Mouse (Mus musculus) left cerebral cortex, postnatal 25 days (tissue): Measurements from ENCODE around the gene Cox19. TPM values are rescaled to one million over a fixed set of nuclear protein-coding genes. Genes with fewer than 3 reads are reported as not detected.
"Not testable (repeated sequence)": the region's sequence is repeated elsewhere in the genome, so short reads cannot be mapped to it uniquely, and the experiment has no call there.

Source experiments
- DNase-seq, 2 experiments: peaks; one replicate each; pipeline ENCODE4 v3.0.0; 2022; ENCODE audit warnings: low spot score in 2 of 2, mixed read lengths in 1 of 2
- intact Hi-C: fragments of 180-260 bp; cut with DNase I; formaldehyde crosslinking; loops from one replicate; pipeline ENCODE4 v1.15.1; 2025
- total RNA-seq, 2 experiments: library from RNA; stranded (reverse); gene quantifications; 2 replicates each; pipeline ENCODE4 v1.2.3; 2021

Gene Cox19
- total RNA-seq, 2 experiments from 2014 or later, result 65.6 to 70.7 TPM

GRCm38 (mm10) chr5:139337826-139338370 is 13.3 kb downstream of the Cox19 start:
- intact Hi-C loops, result no loop called here
- DNase-seq, result no peak

GRCm38 (mm10) chr5:139335634-139336033 is 15.6 kb downstream of the Cox19 start:
- no peak for DNase-seq
- intact Hi-C loops, result no loop called here

GRCm38 (mm10) chr5:139334394-139334793 is 16.8 kb downstream of the Cox19 start:
- DNase-seq, intact Hi-C loops: not testable (repeated sequence)

GRCm38 (mm10) chr5:139333301-139334013 is 17.8 kb downstream of the Cox19 start:
- no peak for DNase-seq
- intact Hi-C loops, result no loop called here

- no peak for DNase-seq
- intact Hi-C loops, result no loop called here
These were observed 18.5 kb downstream of the Cox19 start for GRCm38 (mm10) chr5:139332590-139333272.

GRCm38 (mm10) chr5:139331742-139332141 is 19.5 kb downstream of the Cox19 start:
- intact Hi-C loops, result loop anchor here (2.0 kb wide), 1 partner anchor 23 kb away; no protein-coding TSS in a partner anchor
- peak; percentile 75 to 77 for DNase-seq

- intact Hi-C loops, result loop anchor here (2.0 kb wide), 1 partner anchor 24 kb away; no protein-coding TSS in a partner anchor
- DNase-seq, result peak in 1 of 2 experiments; percentile 47
These were observed 20.5 kb downstream of the Cox19 start for GRCm38 (mm10) chr5:139330766-139331165.

- intact Hi-C loops, result no loop called here
- no peak for DNase-seq
These were observed 23.6 kb downstream of the Cox19 start for GRCm38 (mm10) chr5:139327634-139328020.

GRCm38 (mm10) chr5:139326986-139327633 is 24.1 kb downstream of the Cox19 start:
- no peak for DNase-seq
- intact Hi-C loops, result no loop called here

- no peak for DNase-seq
- intact Hi-C loops, result no loop called here
These were observed 25.0 kb downstream of the Cox19 start for GRCm38 (mm10) chr5:139326111-139326696.

- DNase-seq, result peak; percentile 71 to 76
- intact Hi-C loops, result loop anchor here (1.0 to 2.0 kb wide), 2 partner anchors 43 to 73 kb away; partner anchors contain the start of gene Get4
These were observed 25.7 kb downstream of the Cox19 start, which contains the start of gene Adap1 for GRCm38 (mm10) chr5:139325395-139325966. Adap1 (minus strand) TSS chr5:139325622.

- peak; percentile 61 to 62 for DNase-seq
- intact Hi-C loops, result loop anchor here (1.0 to 2.0 kb wide), 2 partner anchors 43 to 72 kb away; partner anchors contain the start of gene Get4
These were observed 26.4 kb downstream of the Cox19 start for GRCm38 (mm10) chr5:139324691-139325394.

GRCm38 (mm10) chr5:139324045-139324491 is 27.1 kb downstream of the Cox19 start:
- peak; percentile 58 to 81 for DNase-seq
- intact Hi-C loops, result loop anchor here (2.0 kb wide), 1 partner anchor 71 kb away; the partner anchor contains the start of gene Get4

- DNase-seq, result peak in 1 of 2 experiments; percentile 39
- intact Hi-C loops, result no loop called here
These were observed 27.8 kb downstream of the Cox19 start for GRCm38 (mm10) chr5:139323260-139323924.

- DNase-seq, result peak in 1 of 2 experiments; percentile 75
- intact Hi-C loops, result no loop called here
These were observed 29.9 kb downstream of the Cox19 start for GRCm38 (mm10) chr5:139321331-139321730.

- intact Hi-C loops, result no loop called here
- DNase-seq, result no peak
These were observed 30.8 kb downstream of the Cox19 start for GRCm38 (mm10) chr5:139320424-139320823.

GRCm38 (mm10) chr5:139317751-139318504 is 33.3 kb downstream of the Cox19 start:
- intact Hi-C loops, result no loop called here
- peak; percentile 61 to 77 for DNase-seq
